Mouse (Mus musculus): ENCODE data around the gene Spag17. TPM values are rescaled to one million over a fixed set of nuclear protein-coding genes. Genes with fewer than 3 reads are reported as not detected.

Spag17 gene
- total RNA-seq, 2 experiments from 2014 or later, result 0.20 TPM; not detected in 1

- DNase-seq (ENCODE audit: low spot score in 2 of 2), result peak; percentile 78 to 88
These were observed 277.3 kb downstream of the Spag17 start, which contains the start of the genes Gdap2 and Wdr3 for GRCm38 (mm10) chr3:100162315-100163105. Gene Gdap2, plus strand, starts transcription at chr3:100162381. Gene Wdr3, minus strand, starts transcription at chr3:100162407.

DNA sequence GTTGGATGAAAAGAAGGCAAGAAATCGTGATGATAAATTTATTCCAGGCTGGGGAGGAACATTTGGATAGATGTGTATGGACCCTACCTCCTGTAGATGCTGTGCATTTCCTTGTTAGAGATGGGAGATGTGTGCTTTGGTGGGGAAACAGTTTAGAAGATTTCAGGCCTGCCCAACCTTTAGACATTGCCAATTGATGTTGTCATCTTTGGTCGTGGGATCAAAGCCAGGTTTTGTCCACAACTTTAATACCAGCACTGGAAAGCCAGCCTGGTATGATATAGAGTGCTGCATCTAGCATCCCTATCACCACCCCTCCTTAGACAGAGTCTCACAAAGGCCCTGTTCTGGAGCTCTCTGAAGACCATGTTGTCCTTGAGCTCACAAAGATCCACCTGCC, 278.4 kb downstream of the Spag17 start:
- DNase-seq (ENCODE audit: low spot score in 2 of 2), result no peak

GRCm38 (mm10) chr3:100164991-100165390, 279.8 kb downstream of the Spag17 start:
- no peak for DNase-seq (ENCODE audit: low spot score in 2 of 2)

GRCm38 (mm10) chr3:100176031-100176430, 290.8 kb downstream of the Spag17 start:
- DNase-seq (ENCODE audit: low spot score in 2 of 2), result no peak

DNA sequence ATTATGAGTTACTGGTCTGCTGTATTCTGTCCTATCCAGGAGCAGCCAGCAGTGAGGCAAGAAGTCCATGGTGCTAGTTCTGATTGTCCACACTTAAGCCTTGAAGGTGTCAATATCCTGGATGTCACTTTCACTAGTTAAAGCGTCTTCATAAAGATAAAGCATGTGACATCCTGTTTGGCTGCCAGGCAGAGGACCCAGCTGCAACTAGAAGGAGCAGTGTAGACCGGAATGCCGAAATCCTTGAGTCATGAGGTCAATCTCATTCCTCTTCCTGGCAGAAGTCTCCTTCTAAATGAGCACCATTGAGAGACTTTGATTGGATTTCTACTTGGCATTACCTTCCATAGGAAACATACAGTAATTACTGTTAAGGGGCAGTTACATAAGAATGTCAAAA, 295.3 kb downstream of the Spag17 start:
- no peak for DNase-seq (ENCODE audit: low spot score in 2 of 2)

DNA sequence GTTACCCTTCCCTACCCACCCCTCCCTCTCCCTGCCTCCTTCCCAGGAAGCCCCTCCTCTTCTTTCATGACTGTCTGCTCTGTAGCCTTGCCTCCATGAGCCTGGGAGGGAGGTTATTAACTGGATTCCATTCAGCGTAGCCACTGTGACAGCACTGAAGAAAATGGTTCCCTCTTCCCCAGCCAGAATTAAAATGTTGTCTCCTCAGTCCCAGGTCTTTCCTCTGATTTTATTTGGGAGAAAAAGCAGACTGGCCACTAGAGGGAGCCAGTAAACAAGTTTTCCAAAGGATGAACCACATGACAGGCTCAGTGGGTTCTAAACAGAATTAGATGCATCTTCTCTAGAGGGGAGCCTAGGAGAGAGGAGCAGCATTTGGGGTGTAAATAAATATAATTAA, 304.2 kb downstream of the Spag17 start:
- DNase-seq (ENCODE audit: low spot score in 2 of 2), result peak; percentile 10 to 23

GRCm38 (mm10) chr3:100189861-100190260, 304.7 kb downstream of the Spag17 start:
- no peak for DNase-seq (ENCODE audit: low spot score in 2 of 2)
